Mouse (Mus musculus) heart, postnatal 25 days (tissue): ENCODE measurements around the gene Ccdc107. TPM values are rescaled to one million over a fixed set of nuclear protein-coding genes. Genes with fewer than 3 reads are reported as not detected.
A peak's percentile ranks its signal among the peaks of the same experiment; 100 is the strongest.

Source experiments
- DNase-seq: peaks from one replicate; pipeline ENCODE4 v3.0.0; 2022; ENCODE audit warnings: low spot score
- intact Hi-C: fragments of 180-260 bp; cut with DNase I; formaldehyde crosslinking; loops from one replicate; pipeline ENCODE4 v1.15.1; 2025
- total RNA-seq, 2 experiments: library from RNA; stranded (reverse); gene quantifications; 2 replicates each; pipeline ENCODE4 v1.2.3; 2021

Gene Ccdc107
- total RNA-seq, 2 experiments from 2014 or later, result 26.6 to 31.8 TPM

DNA sequence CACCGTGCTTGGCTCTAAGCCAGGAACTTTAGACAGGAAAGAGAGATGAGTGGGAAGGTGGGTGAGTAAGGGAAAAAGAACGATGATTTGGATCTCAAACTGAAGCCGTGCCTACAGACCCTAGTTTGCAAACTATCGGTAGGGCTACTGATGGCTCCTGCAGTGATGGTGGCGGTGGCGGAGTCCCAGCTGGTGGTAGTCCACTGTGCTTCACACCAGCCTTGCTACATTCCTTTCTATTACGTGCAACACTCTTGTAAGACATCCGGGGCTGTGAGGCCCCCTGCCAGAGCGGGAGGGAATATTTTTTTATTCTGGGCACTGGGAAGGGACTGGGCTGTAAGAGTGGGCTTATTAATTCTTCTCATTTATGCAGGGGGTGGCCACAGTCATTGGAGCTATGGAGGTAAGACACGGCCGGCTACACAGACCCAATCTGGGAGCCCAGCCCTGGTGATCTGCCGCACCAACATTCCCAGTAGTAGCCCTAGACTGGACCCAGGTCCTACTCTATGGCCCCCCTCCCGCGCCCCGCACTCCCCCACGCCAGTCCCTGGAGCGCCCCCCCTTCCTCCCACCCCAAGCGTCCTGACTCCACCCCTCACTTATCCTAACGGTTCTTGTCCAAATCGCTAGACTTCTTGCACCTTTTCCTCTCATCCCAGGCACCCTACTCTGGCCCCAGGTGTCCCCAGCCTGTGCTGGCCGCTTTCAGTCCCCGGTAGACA is 15.4 kb downstream of the Ccdc107 start:
- DNase-seq, result no peak
- intact Hi-C loops, result no loop called here

DNA sequence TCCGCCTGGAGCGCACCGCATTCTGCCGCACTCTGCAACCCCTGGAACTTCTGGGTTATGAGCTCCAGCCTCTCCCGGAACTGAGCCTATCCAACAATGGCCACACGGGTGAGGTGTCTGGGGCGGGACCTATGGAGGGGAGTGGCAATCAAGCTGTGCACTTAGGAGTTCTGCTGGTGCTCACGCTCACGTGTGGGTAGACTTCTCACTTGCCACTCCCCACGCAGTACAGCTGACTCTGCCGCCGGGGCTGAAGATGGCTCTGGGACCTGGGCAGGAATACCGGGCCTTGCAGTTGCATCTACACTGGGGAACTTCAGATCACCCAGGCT is 15.9 kb downstream of the Ccdc107 start:
- DNase-seq, result no peak

DNA sequence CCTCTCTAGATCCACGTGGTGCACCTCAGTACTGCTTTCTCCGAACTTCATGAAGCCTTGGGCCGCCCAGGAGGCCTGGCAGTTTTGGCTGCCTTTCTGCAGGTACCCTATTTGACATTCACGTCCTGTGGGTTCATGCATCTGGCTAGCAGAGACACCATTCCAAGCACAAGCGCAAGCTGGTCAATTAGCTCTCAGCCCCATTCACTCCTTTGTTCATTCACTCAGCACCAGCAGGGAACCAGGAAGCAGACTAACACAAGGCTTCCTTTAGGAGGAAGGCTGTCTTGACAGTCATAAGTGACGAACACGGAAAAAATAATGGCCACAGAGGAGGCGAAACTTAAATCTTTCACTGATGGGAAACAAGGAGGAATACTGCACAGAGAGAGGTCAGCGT is 16.4 kb downstream of the Ccdc107 start:
- no peak for DNase-seq
- intact Hi-C loops, result no loop called here

More for the DNA sequence above, 15.9 kb downstream of the Ccdc107 start:
- intact Hi-C loops, result no loop called here

- intact Hi-C loops, result no loop called here
- no peak for DNase-seq
These were observed 19.2 kb downstream of the Ccdc107 start for GRCm38 (mm10) chr4:43511675-43512454.

DNA sequence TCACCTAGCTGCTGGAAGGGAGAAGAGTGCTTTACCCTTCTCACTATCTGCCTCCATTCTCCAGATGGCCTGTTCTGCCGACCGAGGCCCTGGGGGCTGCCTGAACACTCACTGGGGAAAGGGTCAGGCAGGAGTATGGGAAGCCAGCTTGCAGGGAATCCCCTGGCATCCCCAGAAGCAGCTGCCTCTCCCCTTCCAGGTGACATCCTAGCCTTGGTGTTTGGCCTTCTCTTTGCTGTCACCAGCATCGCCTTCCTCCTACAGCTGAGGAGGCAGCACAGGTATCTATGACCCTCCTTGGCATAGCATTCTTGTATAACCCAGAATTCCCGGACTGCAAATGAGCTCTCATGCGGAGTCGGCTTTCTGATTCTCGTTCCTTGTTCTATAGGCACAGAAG is 20.0 kb downstream of the Ccdc107 start:
- no peak for DNase-seq
- intact Hi-C loops, result no loop called here

- DNase-seq, result no peak
- intact Hi-C loops, result no loop called here
These were observed 20.6 kb downstream of the Ccdc107 start for GRCm38 (mm10) chr4:43513300-43513699.

DNA sequence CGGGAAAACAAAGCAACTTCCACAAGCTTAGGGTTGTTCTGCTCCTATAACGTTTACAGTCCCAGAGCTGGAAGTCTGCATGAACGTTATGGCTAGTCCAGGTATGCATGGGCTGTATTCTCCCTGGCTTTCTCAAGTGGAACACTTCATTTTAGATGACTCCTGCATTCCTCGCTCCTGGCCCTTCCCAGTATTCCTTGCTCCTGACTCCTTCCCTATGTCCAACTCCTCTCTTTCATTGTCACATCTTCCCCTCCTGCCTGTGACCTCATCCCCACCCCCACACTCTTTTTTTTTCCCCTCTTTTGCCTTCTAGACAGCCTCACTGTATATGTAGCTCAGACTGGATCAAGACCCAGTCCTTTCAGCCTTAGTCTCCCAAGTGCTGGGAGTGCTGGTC is 21.1 kb downstream of the Ccdc107 start:
- intact Hi-C loops, result no loop called here
- no peak for DNase-seq

- no peak for DNase-seq
- intact Hi-C loops, result no loop called here
These were observed 23.3 kb downstream of the Ccdc107 start for GRCm38 (mm10) chr4:43515764-43516708.

DNA sequence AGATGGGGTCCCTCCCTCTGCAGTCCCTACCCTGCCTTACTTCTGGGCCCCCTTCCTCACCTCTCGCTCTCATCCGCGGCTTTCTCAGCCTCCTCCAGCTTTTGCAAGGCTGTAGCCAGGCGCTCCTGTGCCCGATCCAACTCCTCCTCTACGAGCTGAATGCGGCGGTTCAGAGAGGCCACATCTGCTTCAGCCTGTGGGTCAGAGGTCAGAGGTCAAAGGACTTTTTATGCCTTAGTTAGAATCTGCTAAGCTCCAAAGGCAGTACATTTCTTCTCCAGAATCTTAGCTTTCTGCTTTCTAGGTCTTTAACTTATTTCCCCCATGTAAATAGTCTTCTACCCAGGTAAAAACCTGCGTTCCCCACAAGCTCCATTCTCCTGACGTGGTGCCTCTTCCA is 26.9 kb downstream of the Ccdc107 start:
- intact Hi-C loops, result no loop called here
- DNase-seq, result no peak

- intact Hi-C loops, result no loop called here
- DNase-seq, result peak; percentile 63
These were observed 27.3 kb downstream of the Ccdc107 start for GRCm38 (mm10) chr4:43519956-43520355.

- intact Hi-C loops, result no loop called here
- no peak for DNase-seq
These were observed 35.2 kb downstream of the Ccdc107 start for GRCm38 (mm10) chr4:43527880-43528279.

GRCm38 (mm10) chr4:43528487-43528886 is 35.8 kb downstream of the Ccdc107 start:
- DNase-seq, result no peak
- intact Hi-C loops, result no loop called here

DNA sequence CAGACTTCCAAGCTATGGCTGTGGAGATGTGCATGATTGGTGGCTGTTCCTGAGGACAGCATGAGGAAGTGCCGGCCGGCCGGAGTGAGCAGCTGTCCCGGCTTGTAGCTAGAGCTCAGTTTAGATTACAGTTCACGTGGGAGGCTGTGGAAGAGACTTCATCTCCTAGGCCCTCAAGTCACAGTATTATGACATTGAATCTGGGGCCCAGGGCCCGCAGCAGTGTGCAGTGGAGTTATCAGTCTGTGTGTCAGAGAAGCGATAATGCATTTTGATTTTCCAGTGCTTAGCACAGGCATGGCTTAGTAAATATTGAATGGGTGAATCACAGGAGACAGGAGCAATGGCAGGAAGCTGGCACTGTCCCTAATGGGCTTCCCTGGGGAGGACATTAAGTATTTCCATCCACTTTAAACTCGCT is 37.4 kb downstream of the Ccdc107 start:
- intact Hi-C loops, result loop anchor here (5.0 kb wide), 2 partner anchors 47 to 182 kb away; partner anchors contain the start of genes Gba2, Olfr71 and Rgp1
- DNase-seq, result no peak

DNA sequence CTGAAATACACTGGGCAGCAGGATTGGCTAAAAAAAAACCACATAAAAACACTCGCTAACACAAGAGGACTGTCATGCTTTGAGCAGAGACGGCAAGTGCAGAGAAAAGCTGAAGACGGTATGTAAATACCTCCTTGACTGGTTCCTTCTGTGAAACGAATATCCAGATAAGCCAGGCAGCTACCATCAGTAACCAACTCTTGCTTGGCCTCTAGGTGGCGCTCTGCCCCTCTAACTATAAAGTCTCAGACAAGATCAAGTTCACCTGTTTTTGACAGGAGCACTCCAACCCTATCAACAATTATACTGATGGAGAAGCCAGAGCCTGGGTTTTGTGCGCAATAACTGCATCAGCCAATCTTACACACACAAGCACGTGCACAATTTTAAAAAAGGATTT is 37.9 kb downstream of the Ccdc107 start:
- intact Hi-C loops, result loop anchor here (5.0 kb wide), 2 partner anchors 47 to 182 kb away; partner anchors contain the start of genes Gba2, Olfr71 and Rgp1
- no peak for DNase-seq

- no peak for DNase-seq
- intact Hi-C loops, result loop anchor here (5.0 kb wide), 2 partner anchors 44 to 179 kb away; partner anchors contain the start of genes Gba2, Olfr71 and Rgp1
These were observed 40.6 kb downstream of the Ccdc107 start for GRCm38 (mm10) chr4:43533270-43533669.

- intact Hi-C loops, result no loop called here
- no peak for DNase-seq
These were observed 42.9 kb downstream of the Ccdc107 start for GRCm38 (mm10) chr4:43535628-43536027.

GRCm38 (mm10) chr4:43536031-43536430 is 43.3 kb downstream of the Ccdc107 start:
- no peak for DNase-seq
- intact Hi-C loops, result no loop called here

DNA sequence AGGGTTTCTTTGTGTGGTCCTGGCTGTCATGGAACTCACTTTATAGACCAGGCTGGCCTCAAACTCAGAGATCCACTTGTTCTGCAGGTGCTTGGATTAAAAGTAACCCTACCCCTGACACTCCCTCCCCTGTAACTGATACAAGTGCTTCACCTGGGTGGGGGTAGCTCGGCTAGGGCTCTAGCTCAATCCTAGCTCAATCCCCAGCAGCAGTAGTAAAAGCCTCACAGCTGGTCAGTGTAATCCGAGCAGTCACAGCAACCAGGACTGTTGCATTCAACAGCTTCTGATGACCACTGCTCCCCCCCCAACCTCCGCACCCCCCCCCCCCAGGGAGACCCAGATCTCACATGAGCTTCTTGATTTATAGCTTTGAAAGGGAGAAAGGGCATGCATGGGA is 49.3 kb downstream of the Ccdc107 start:
- DNase-seq, result no peak
- intact Hi-C loops, result no loop called here
